Mouse (Mus musculus) intestine, postnatal 0 days (tissue): ENCODE measurements around the gene Fhl1. TPM values are rescaled to one million over a fixed set of nuclear protein-coding genes. Genes with fewer than 3 reads are reported as not detected.
A peak's percentile ranks its signal among the peaks of the same experiment; 100 is the strongest.

Experiments used
- ATAC-seq: fragments of 200-750 bp; cut with Nextera tagmentation; 2 replicates; pipeline ENCODE4 v1.8.0; 2017; ENCODE audit warnings: mild to moderate bottlenecking, moderate TSS enrichment, moderate library complexity
- H3K27ac ChIP-seq: fragments of 300-500 bp; sonication (generic); 2 replicates; pipeline ENCODE4 v1.5.1; 2014; ENCODE audit warnings: mild to moderate bottlenecking, low read depth, low read length, moderate library complexity
- H3K27me3 ChIP-seq: fragments of 300-500 bp; sonication (generic); replicated peaks from 2 replicates; pipeline ENCODE4 v1.6.1; 2014; ENCODE audit warnings: low read length, mixed read lengths; ENCODE audit not compliant: control insufficient read depth, insufficient read depth
- H3K36me3 ChIP-seq: fragments of 300-500 bp; sonication (generic); 2 replicates; pipeline ENCODE4 v1.6.1; 2014; ENCODE audit warnings: mild to moderate bottlenecking, moderate library complexity; ENCODE audit not compliant: control insufficient read depth, insufficient read depth
- H3K4me1 ChIP-seq: fragments of 300-500 bp; sonication (generic); replicated peaks from 2 replicates; pipeline ENCODE4 v1.6.1; 2014; ENCODE audit warnings: antibody characterized with exemption, low read length, mixed read lengths; ENCODE audit not compliant: control insufficient read depth, insufficient read depth
- H3K4me2 ChIP-seq: fragments of 300-500 bp; sonication (generic); replicated peaks from 2 replicates; pipeline ENCODE4 v1.6.1; 2014; ENCODE audit warnings: low read depth, mild to moderate bottlenecking, moderate library complexity
- H3K4me3 ChIP-seq: fragments of 300-500 bp; sonication (generic); 2 replicates; pipeline ENCODE4 v1.5.1; 2014; ENCODE audit warnings: low read depth, low read length
- H3K9ac ChIP-seq: fragments of 300-500 bp; sonication (generic); 2 replicates; pipeline ENCODE4 v1.6.1; 2014; ENCODE audit warnings: mild to moderate bottlenecking, low read depth, low read length
- H3K9me3 ChIP-seq: fragments of 300-500 bp; sonication (generic); 2 replicates; pipeline ENCODE4 v1.6.1; 2016; ENCODE audit warnings: mixed run types; ENCODE audit not compliant: control insufficient read depth
- CTCF ChIP-seq: sonication (generic); IDR thresholded peaks from 2 replicates; pipeline ENCODE4 v1.5.1; 2016; ENCODE audit warnings: low read depth, mild to moderate bottlenecking, control low read depth, antibody characterized with exemption, moderate library complexity
- WGBS: fragments of 180-500 bp; shearing (Covaris S2); extraction: QIAGEN DNeasy Blood & Tissue Kit; methylation state at CpG from one replicate; pipeline ENCODE4 v1.1.7; 2014; 5-methylcytosine and 5-hydroxymethylcytosine counted together
- polyA plus RNA-seq: library from polyadenylated mRNA; unstranded; fragments of >200 nt; fragmentation: Nextera tagmentation; extraction: Ambion mirVana; gene quantifications from 2 replicates; pipeline ENCODE4 v1.2.1, GENCODE M21; 2015

Gene Fhl1
- polyA plus RNA-seq: 95.9 and 102 TPM in 2 replicates

DNA sequence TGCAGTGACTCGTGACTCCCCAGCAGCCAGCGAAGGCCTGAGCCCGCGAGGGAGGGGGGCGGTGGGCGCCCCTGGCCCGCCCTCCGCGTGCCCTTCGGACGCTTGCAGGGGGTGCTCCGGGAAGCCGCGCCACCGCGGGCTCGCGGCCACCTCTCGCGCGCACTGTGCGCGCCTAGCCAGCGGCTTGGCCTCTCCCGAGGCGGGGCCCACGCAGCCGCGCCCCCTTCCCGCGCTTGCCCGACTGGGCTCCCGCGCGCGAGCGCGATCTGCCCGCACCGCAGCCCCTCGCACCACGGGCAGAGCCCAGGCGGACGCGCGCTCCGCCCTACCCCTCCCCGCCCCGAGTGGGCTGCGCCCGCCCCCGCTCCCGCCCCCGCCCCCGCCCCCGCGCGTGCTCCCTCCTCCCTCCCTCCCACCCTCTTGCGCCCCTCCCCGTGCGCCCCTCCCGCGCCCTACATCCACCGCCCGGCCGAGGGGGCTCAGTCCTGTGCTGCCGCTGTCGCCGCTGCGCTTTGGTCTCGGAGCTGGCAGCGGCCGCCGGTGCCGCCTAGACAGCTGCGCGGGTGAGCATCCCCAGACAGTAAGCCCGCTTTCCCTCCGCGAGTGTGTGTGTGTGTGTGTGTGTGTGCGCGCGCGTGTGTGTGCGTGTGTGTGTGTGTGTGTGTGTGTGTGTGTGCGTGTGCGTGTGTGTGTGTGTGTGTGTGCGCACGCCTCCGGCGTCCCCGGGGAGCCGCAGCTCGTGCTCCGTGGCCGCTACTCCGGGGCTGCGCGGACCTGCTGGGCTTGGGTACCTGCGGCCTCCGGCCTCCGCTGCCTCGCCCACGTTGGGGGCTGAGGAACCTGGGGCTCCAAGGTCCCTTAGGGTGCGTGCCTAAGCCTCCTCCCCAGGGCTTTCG lies at the start of gene Fhl1:
TSS of gene Fhl1 (plus strand) at position 482 of the 896 bp plus-strand sequence.
- Histone ChIP-seq H3K36me3 (no peaks in the 10 kb centered on the region), H3K9ac (peak within 1 kb of the TSS; percentile 17; the same call in 1 of the 2 replicates), H3K4me1 (no peaks in the 10 kb centered on the region), H3K9me3 (no peaks in the 10 kb centered on the region), H3K4me3 (peak within 1 kb of the TSS; percentile 42), H3K4me2 (peak within 1 kb of the TSS; percentile 68), H3K27me3 (no peaks in the 10 kb centered on the region; the same call in 1 of the 2 replicates), H3K27ac (no peak within 1 kb of the TSS; the same call in 1 of the 2 replicates)
- WGBS: 25% methylated on average over 52 of the region's 106 CpGs
- peak; percentile 77 for ATAC-seq
- TF ChIP-seq CTCF: no peak

GRCm38 (mm10) chrX:56682156-56682720 lies 49.3 kb upstream of the Fhl1 start:
- no peaks in the 10 kb centered on the region for H3K4me1 ChIP-seq
- 72% methylated on average over 1 of the region's 1 CpGs for WGBS
- no peaks in the 10 kb centered on the region for H3K36me3 ChIP-seq
- no peak for ATAC-seq
- TF ChIP-seq CTCF: no peak
- H3K9ac ChIP-seq: no peak overlapping the region
- H3K27ac ChIP-seq: no peak overlapping the region
- H3K4me3 ChIP-seq: no peak overlapping the region
- H3K4me2 ChIP-seq: no peak overlapping the region
- H3K9me3 ChIP-seq: no peaks in the 10 kb centered on the region
- H3K27me3 ChIP-seq: no peaks in the 10 kb centered on the region

DNA sequence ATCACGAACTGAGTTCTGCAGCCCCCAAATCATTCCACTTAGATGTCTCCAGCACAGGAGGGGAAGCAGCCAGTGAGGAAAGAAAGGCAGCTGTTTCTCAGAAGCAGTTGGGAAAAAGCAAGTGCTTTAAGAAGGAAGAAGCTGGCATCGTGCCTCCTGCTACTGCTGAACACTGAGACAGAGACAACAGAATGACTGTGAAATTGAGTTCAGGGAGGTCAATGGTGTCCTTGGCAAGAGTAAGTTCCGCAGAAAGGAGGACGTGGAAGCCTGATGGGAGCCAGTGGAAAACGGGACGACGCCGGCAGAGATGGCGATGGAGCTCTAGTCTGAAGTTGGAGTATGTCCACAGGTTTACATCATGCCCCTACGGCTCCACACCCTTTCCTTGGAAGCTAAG lies 48.1 kb upstream of the Fhl1 start:
- Histone ChIP-seq H3K4me3 (no peak overlapping the region), H3K4me2 (no peak overlapping the region), H3K36me3 (no peaks in the 10 kb centered on the region), H3K4me1 (no peaks in the 10 kb centered on the region), H3K27ac (no peak overlapping the region), H3K9ac (no peak overlapping the region), H3K9me3 (no peaks in the 10 kb centered on the region), H3K27me3 (no peaks in the 10 kb centered on the region)
- no peak for TF ChIP-seq CTCF
- 84% methylated on average over 10 of the region's 10 CpGs for WGBS
- ATAC-seq: no peak

DNA sequence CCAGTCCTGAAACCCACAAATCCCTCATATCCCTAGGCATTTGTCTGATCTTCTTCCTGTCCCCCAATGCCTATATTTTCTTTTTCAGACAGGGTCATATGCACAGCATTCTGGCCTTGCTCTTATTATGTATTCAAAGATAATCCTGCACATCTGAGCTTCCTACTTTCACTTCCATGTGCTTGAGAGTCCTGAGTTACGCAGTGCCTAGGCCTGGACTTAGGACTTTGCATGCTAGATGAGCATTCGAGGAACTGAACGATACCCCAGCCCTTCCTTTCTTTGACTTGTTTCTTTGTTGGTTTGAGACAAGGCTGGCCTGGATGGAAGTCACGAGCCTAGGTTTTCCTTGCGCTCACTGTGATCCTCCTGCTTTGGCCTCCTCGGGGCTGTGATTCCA lies 39.0 kb upstream of the Fhl1 start:
- no peaks in the 10 kb centered on the region for H3K9me3 ChIP-seq
- no peaks in the 10 kb centered on the region for H3K36me3 ChIP-seq
- H3K4me3 ChIP-seq: no peak overlapping the region
- H3K4me1 ChIP-seq: no peaks in the 10 kb centered on the region
- no peak overlapping the region for H3K4me2 ChIP-seq
- WGBS: 65% methylated on average over 6 of the region's 6 CpGs
- no peak overlapping the region for H3K27ac ChIP-seq
- TF ChIP-seq CTCF: no peak
- no peak for ATAC-seq
- no peaks in the 10 kb centered on the region for H3K27me3 ChIP-seq
- no peak overlapping the region for H3K9ac ChIP-seq

GRCm38 (mm10) chrX:56694539-56694938 lies 37.0 kb upstream of the Fhl1 start:
- Histone ChIP-seq H3K27me3 (no peaks in the 10 kb centered on the region), H3K36me3 (no peaks in the 10 kb centered on the region), H3K4me2 (no peak overlapping the region), H3K27ac (no peak overlapping the region), H3K9me3 (no peaks in the 10 kb centered on the region), H3K4me3 (no peak overlapping the region), H3K4me1 (no peaks in the 10 kb centered on the region), H3K9ac (no peak overlapping the region)
- 70% methylated on average over 2 of the region's 2 CpGs for WGBS
- no peak for TF ChIP-seq CTCF
- no peak for ATAC-seq

- Histone ChIP-seq H3K9ac (no peak overlapping the region), H3K36me3 (no peaks in the 10 kb centered on the region), H3K9me3 (no peaks in the 10 kb centered on the region), H3K27me3 (no peaks in the 10 kb centered on the region), H3K27ac (no peak overlapping the region), H3K4me2 (no peak overlapping the region), H3K4me3 (no peak overlapping the region), H3K4me1 (no peaks in the 10 kb centered on the region)
- no peak for ATAC-seq
- 68% methylated on average over 6 of the region's 6 CpGs for WGBS
- no peak for TF ChIP-seq CTCF
Observed at GRCm38 (mm10) chrX:56697199-56697780, 34.3 kb upstream of the Fhl1 start.
